Mouse (Mus musculus) E14TG2a.4 (cell line): Measurements from ENCODE around the gene Ssu72.

Source experiments
- CTCF ChIP-seq: conservative IDR thresholded peaks from 2 replicates; pipeline ENCODE4 v1.5.1; 2014; ENCODE audit warnings: low read length
- POU5F1 ChIP-seq: IDR thresholded peaks from 2 replicates; pipeline ENCODE4 v1.6.1; 2014; ENCODE audit warnings: low read length, borderline replicate concordance

- TF ChIP-seq CTCF (no peak), POU5F1 (no peak)
Measured at GRCm38 (mm10) chr4:155746575-155747490, 42.2 kb downstream of the Ssu72 start.
